Mouse (Mus musculus): Measurements from ENCODE around the gene Zfp184. TPM values are rescaled to one million over a fixed set of nuclear protein-coding genes. Genes with fewer than 3 reads are reported as not detected.

The Zfp184 gene
- polyA plus RNA-seq, 1 experiment from 2014 or later: 16.0 TPM

DNA sequence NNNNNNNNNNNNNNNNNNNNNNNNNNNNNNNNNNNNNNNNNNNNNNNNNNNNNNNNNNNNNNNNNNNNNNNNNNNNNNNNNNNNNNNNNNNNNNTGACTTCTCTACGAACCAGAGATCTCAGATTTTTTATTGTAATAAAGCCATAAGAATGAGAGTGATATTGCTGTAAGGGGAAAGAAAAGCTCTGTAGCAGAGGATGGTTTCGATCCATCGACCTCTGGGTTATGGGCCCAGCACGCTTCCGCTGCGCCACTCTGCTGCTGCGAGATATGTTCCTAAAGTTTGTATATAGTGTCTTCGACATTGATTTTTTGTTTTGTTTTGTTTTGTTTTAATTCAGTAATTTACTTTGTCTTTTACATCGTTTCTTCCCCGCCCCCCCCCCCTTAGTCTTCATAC, 13.9 kb upstream of the Zfp184 start:
- WGBS: 12% methylated on average over 10 of the region's 10 CpGs
- H3K4me3 ChIP-seq: no peak overlapping the region
- no peak for ATAC-seq (ENCODE audit: low read depth)
- H3K27ac ChIP-seq (replicated peaks): no peak overlapping the region
- H3K36me3 ChIP-seq: no peaks in the 10 kb centered on the region
- no peaks in the 10 kb centered on the region for H3K4me1 ChIP-seq (replicated peaks)
- peaks cover 16% of the 10 kb centered on the region for H3K27me3 ChIP-seq
- no peak overlapping the region for H3K9ac ChIP-seq
- H3K9me3 ChIP-seq: no peaks in the 10 kb centered on the region
- H3K4me2 ChIP-seq: no peak overlapping the region

DNA sequence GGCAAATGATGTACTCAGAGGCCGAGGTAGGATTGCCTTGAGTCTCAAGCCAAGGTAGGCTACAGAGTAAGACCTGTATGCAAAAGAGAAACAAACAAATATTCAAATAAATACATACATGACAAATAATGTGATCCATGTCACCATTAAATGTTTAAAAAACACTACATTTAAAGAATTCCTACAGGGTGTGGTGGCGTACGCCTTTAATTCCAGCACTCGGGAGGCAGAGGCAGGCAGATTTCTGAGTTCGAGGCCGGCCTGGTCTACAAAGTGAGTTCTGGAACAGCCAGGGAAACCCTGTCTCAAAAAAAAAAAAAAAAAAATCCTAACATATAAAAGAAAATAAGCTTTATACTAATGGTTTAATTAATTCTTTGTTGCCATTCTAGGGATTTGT, 13.2 kb upstream of the Zfp184 start:
- H3K9ac ChIP-seq: no peak overlapping the region
- no peaks in the 10 kb centered on the region for H3K9me3 ChIP-seq
- no peaks in the 10 kb centered on the region for H3K4me1 ChIP-seq (replicated peaks)
- H3K36me3 ChIP-seq: no peaks in the 10 kb centered on the region
- WGBS: 53% methylated on average over 6 of the region's 6 CpGs
- peaks cover 18% of the 10 kb centered on the region for H3K27me3 ChIP-seq
- no peak overlapping the region for H3K27ac ChIP-seq (replicated peaks)
- no peak overlapping the region for H3K4me2 ChIP-seq
- H3K4me3 ChIP-seq: no peak overlapping the region
- ATAC-seq (ENCODE audit: low read depth): no peak

DNA sequence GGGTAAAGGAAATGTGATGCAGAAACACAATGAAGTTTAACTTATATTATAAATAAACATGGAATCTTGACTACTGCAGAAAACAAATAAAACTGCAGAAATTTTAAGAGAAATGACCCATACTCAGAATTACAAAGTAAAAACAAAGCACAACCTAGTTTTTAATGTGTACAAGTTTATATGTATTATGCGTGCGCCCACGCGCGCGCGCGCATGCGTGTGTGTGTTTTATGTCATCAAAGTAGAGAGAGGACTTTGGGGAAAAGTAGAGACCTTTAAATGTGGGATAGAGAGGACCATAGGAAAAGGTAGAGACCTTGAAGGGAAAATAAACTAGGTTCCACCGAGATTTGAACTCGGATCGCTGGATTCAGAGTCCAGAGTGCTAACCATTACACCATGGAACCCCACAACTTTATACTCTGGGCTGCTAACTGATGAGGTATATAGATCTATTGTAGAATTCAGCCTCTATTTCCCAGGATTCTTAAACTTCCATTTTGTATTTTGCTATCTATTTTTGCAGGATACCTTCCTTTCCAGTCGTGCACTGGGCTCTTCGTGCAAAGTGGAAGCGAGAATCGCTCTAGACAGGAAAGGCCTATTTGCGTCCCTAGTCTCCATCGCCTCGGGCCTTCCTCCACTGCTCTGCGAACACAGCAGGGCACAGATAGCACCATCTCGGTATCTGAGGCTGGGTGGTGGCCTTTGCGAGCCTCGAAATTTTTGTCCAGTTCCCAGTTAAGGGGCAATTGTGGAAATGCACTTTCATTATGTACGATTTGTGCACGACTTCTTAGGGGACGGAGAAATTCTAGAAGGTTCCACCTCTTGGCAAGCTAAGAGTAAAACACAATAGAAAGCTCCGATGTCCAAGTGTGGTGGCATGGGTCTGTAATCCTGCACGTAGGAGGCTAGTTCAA, 11.0 kb upstream of the Zfp184 start:
- H3K4me1 ChIP-seq (replicated peaks): no peaks in the 10 kb centered on the region
- H3K27ac ChIP-seq (replicated peaks): no peak overlapping the region
- peaks cover 33% of the 10 kb centered on the region for H3K27me3 ChIP-seq
- ATAC-seq (ENCODE audit: low read depth): no peak
- no peaks in the 10 kb centered on the region for H3K36me3 ChIP-seq
- no peaks in the 10 kb centered on the region for H3K9me3 ChIP-seq
- WGBS: 6% methylated on average over 28 of the region's 28 CpGs
- H3K4me2 ChIP-seq: peak overlapping the region; percentile 32; the same call in 1 of the 2 replicates
- no peak overlapping the region for H3K9ac ChIP-seq
- peak overlapping the region; percentile 11; the same call in 1 of the 2 replicates for H3K4me3 ChIP-seq

DNA sequence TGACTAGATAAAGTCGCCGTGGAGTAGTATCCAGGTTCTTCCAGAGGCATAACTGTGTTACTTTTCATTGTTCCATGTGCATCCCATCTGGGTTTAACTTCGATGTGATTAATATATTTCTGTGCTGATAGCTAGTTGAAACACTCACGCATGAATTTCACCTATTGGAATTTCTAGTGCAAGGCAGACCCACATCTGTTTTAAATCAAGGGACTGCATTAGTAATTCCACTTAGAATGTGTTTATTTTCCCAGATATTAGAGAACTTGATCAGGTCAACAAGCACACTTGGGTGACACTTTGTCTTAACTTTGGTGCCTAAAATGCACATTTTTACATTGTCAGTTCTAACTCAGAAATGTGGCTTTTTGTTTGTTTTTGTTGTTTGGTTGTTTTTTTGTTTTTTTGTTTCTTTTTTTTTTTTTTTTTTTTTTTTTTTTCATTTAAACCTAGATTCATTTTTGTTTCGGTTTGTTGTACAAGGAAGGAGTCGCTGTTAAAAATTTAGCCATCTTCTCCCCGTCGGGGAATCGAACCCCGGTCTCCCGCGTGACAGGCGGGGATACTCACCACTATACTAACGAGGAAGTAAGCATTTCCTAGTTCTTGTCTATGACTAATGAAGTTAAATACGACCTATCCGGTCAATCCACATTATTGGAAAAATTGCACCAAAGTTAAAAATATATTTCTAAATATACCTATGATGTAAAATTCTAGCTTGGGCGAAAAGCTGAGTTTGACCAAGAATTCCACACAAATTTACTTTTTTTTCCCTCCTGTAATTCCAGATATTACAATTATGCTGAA, 9.7 kb upstream of the Zfp184 start:
- H3K27ac ChIP-seq (replicated peaks): no peak overlapping the region
- no peak overlapping the region for H3K9ac ChIP-seq
- WGBS: 15% methylated on average over 17 of the region's 17 CpGs
- no peaks in the 10 kb centered on the region for H3K36me3 ChIP-seq
- H3K9me3 ChIP-seq: no peaks in the 10 kb centered on the region
- no peak for ATAC-seq (ENCODE audit: low read depth)
- no peak overlapping the region for H3K4me3 ChIP-seq
- H3K4me1 ChIP-seq (replicated peaks): no peaks in the 10 kb centered on the region
- peaks cover 27% of the 10 kb centered on the region for H3K27me3 ChIP-seq
- no peak overlapping the region for H3K4me2 ChIP-seq

DNA sequence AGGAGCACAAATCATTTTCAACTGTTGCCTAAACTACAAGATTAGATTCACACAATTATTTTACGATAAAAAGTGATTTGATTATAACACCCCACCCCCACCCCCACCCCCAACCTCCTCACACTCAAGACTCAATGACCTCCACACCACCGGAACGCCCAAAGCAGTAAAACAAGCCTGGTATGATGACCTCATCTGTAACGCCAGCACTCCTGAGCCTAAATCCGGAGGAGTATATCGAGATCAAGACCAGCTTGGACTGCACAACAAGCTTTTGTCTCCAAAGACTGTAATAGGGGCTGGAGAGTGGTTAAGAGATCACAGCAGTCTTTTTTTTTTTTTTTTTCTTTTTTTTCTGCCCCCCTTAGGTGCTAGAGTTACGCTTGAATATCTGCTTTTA, 9.1 kb upstream of the Zfp184 start:
- no peak for ATAC-seq (ENCODE audit: low read depth)
- H3K27ac ChIP-seq (replicated peaks): no peak overlapping the region
- no peak overlapping the region for H3K4me3 ChIP-seq
- H3K9me3 ChIP-seq: no peaks in the 10 kb centered on the region
- no peaks in the 10 kb centered on the region for H3K36me3 ChIP-seq
- peaks cover 23% of the 10 kb centered on the region for H3K27me3 ChIP-seq
- H3K4me1 ChIP-seq (replicated peaks): no peaks in the 10 kb centered on the region
- no peak overlapping the region for H3K9ac ChIP-seq
- 6% methylated on average over 7 of the region's 7 CpGs for WGBS
- peak overlapping the region; percentile 25; the same call in 1 of the 2 replicates for H3K4me2 ChIP-seq

DNA sequence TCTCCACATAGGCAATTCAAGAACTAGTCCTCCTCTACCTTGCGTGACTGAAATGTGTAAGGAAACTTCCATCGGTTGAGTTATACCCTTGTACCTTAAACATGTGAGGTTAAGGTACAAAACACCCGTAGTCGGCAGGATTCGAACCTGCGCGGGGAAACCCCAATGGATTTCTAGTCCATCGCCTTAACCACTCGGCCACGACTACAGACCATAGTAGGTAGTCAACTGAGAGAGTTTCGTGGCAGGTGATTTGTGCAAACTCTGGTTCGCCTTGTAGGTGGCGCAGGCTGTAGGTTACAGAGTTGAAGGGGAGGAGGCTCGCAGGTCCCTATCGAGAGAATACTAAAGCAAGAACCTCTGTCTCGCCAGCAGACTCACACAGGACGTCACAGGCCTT, 7.9 kb upstream of the Zfp184 start:
- Histone ChIP-seq H3K4me1 (replicated peaks) (no peaks in the 10 kb centered on the region; the same call in 1 of the 2 replicates), H3K4me2 (peak overlapping the region; percentile 31), H3K9me3 (no peaks in the 10 kb centered on the region), H3K9ac (no peak overlapping the region), H3K36me3 (no peaks in the 10 kb centered on the region), H3K27me3 (peaks cover 23% of the 10 kb centered on the region), H3K4me3 (0 out of 2 replicates have a peak overlapping the region, but pooled peaks have one; percentile 8), H3K27ac (replicated peaks) (no peak overlapping the region)
- 1% methylated on average over 17 of the region's 17 CpGs for WGBS
- ATAC-seq (ENCODE audit: low read depth): no peak

DNA sequence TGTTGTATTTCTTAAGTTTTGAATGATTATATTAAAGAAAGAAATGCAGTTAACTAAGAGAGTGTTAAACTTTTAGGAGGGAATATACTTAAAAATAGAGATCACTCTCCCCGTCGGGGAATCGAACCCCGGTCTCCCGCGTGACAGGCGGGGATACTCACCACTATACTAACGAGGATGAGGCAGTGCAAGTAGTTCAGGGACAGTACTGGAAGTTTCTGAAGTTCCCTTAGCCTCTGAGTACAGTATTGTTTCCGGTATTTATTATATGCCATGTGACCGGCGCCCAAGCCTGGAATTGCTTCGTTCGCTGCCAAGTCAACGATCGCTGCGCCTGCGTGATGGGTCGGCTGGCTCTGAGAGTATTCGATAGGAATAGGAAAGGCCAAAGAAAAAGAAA, 4.7 kb upstream of the Zfp184 start:
- Histone ChIP-seq H3K27me3 (peaks cover 18% of the 10 kb centered on the region), H3K9me3 (no peaks in the 10 kb centered on the region), H3K9ac (peak overlapping the region; percentile 62), H3K27ac (replicated peaks) (peak overlapping the region; percentile 34; the same call in 1 of the 2 replicates), H3K36me3 (no peaks in the 10 kb centered on the region), H3K4me3 (peak overlapping the region; percentile 47), H3K4me1 (replicated peaks) (no peaks in the 10 kb centered on the region; the same call in 1 of the 2 replicates), H3K4me2 (peak overlapping the region; percentile 58)
- peak; percentile 44 for ATAC-seq (ENCODE audit: low read depth)
- WGBS: under 1% methylated on average over 19 of the region's 19 CpGs

DNA sequence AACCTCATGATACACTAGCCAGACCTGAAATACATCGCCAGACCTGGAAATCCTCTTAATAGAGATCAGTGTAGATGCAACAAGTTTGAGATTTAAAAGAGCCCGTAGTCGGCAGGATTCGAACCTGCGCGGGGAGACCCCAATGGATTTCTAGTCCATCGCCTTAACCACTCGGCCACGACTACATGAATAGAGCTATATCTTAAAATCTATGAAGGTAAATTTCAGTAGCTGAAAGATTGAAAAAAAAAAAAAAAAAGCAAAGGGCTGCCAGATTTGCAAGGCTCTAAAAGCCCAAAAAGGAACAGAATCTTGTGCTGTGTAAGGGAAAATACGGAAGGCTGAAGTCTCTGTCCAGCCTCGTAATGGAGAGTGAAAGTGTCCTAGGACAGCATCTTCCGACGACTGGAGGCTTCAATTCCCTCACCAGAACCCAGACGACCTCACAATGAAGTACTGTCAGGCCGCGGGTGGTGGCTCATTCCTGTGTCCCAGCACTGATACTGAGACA, 4.0 kb upstream of the Zfp184 start:
- peaks cover 4% of the 10 kb centered on the region for H3K4me1 ChIP-seq (replicated peaks)
- peak overlapping the region; percentile 63 for H3K9ac ChIP-seq
- peak overlapping the region; percentile 47 for H3K4me3 ChIP-seq
- WGBS: under 1% methylated on average over 16 of the region's 16 CpGs
- peaks cover 18% of the 10 kb centered on the region for H3K27me3 ChIP-seq
- H3K4me2 ChIP-seq: peak overlapping the region; percentile 58
- no peaks in the 10 kb centered on the region for H3K36me3 ChIP-seq
- H3K9me3 ChIP-seq: no peaks in the 10 kb centered on the region
- peak overlapping the region; percentile 46 for H3K27ac ChIP-seq (replicated peaks)
- no peak; the same call in 1 of the 2 replicates for ATAC-seq (ENCODE audit: low read depth)

DNA sequence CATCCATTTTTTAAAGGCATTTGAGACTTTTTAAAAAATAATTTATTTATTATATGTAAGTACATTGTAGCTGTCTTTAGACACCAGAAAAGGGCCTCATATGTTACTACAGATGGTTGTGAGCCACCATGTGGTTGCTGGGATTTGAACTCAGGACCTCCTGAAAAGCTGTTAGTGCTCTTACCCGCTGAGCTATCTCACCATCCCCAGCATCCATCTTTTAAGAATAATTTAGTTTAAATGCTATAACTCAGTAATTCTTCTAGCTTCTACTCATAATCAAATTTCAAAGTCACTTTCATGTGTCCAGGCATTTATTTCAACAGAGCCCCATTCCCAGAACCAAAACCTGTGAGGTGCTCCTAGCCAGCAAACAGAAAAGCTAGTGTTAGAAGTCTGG, 1.2 kb upstream of the Zfp184 start:
- Histone ChIP-seq H3K9me3 (no peaks in the 10 kb centered on the region), H3K4me3 (no peak overlapping the region), H3K27me3 (0 out of 2 replicates have a peak, but pooled peaks cover 2% of the 10 kb centered on the region), H3K4me1 (replicated peaks) (peaks cover 19% of the 10 kb centered on the region), H3K36me3 (peaks cover 2% of the 10 kb centered on the region; the same call in 1 of the 2 replicates), H3K4me2 (no peak overlapping the region), H3K27ac (replicated peaks) (no peak overlapping the region), H3K9ac (no peak overlapping the region)
- ATAC-seq (ENCODE audit: low read depth): no peak
- WGBS: 66% methylated on average over 1 of the region's 1 CpGs

DNA sequence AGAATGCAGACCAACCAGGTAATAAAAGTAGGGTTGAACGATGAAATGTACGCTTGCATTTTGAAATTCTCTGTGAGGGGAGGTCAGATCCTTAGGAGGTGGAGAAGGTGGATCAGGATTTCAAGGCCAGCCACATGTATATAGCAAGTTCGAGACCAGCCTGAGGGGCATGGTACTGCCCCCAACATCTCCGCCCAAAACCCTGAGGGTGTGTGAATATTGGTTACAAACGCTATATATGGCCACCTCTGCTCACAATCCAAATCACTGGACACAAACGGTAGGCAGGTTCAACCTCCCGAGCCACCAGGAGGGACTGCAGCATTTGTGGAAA, 335 bp upstream of the Zfp184 start:
- Histone ChIP-seq H3K36me3 (peaks cover 7% of the 10 kb centered on the region), H3K27me3 (no peaks in the 10 kb centered on the region), H3K4me1 (replicated peaks) (peaks cover 19% of the 10 kb centered on the region), H3K9ac (peak overlapping the region; percentile 89), H3K4me2 (peak overlapping the region; percentile 85), H3K9me3 (no peaks in the 10 kb centered on the region), H3K4me3 (peak overlapping the region; percentile 66), H3K27ac (replicated peaks) (0 out of 2 replicates have a peak overlapping the region, but pooled peaks have one; percentile 29)
- under 1% methylated on average over 7 of the region's 7 CpGs for WGBS
- peak; percentile 62 for ATAC-seq (ENCODE audit: low read depth)

DNA sequence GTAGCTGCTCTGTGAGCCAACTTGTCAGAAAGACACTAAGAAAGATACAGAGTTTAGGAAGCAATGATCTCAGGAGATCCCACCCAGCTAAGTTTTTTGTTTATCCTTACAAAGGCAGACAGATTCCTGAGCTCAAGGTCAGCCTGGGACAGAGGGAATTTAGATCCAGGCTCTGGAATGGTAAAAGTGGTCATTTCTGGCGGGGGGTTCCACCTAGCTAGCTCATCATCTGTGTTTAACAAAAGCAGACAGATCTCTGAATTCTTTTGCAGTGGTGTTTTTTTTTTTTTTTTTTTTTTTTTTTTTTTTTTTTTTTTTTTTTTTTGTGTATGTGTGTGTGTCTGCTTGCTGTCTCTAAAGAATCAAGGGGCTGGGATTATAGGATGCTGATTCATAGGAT, 24.4 kb downstream of the Zfp184 start:
- H3K4me1 ChIP-seq (replicated peaks): no peaks in the 10 kb centered on the region
- H3K36me3 ChIP-seq: peaks cover 7% of the 10 kb centered on the region
- H3K9me3 ChIP-seq: no peaks in the 10 kb centered on the region
- 55% methylated on average over 1 of the region's 1 CpGs for WGBS
- H3K27me3 ChIP-seq: no peaks in the 10 kb centered on the region
- H3K9ac ChIP-seq: no peak overlapping the region
- no peak overlapping the region for H3K27ac ChIP-seq (replicated peaks)
- H3K4me2 ChIP-seq: no peak overlapping the region
- ATAC-seq (ENCODE audit: low read depth): no peak
- H3K4me3 ChIP-seq: no peak overlapping the region

DNA sequence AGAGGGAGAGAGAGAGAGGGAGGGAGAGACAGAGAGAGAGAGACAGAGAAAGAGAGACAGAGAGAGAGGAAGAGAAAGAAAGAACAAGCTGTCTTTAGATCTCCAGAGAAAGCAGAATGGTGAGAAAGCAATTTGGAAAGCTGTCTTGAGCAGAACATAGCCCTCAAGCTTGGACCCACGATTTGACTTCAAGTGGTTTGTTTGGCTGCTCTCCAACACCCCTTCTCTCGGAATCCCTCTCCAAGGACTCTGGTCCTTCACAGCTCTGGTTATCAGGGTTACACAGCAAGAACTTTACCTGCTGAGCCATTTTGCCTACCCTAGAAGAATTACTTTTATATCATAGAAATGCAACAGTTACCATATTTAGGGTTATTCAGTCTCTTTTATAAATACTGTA, 24.9 kb downstream of the Zfp184 start:
- WGBS: 65% methylated on average over 2 of the region's 2 CpGs
- no peak for ATAC-seq (ENCODE audit: low read depth)
- no peaks in the 10 kb centered on the region for H3K9me3 ChIP-seq
- no peaks in the 10 kb centered on the region for H3K27me3 ChIP-seq
- no peak overlapping the region for H3K9ac ChIP-seq
- no peak overlapping the region for H3K4me2 ChIP-seq
- no peak overlapping the region for H3K27ac ChIP-seq (replicated peaks)
- H3K4me1 ChIP-seq (replicated peaks): no peaks in the 10 kb centered on the region
- H3K4me3 ChIP-seq: no peak overlapping the region
- H3K36me3 ChIP-seq: 0 out of 2 replicates have a peak, but pooled peaks cover 1% of the 10 kb centered on the region

Data from neural tube, embryonic 13.5 days (tissue).